Mouse (Mus musculus) liver, embryonic 14.5 days (tissue): Measurements from ENCODE around the gene Rapgef6.

ENCODE experiments used
- CTCF ChIP-seq: IDR thresholded peaks from 2 replicates; pipeline ENCODE4 v1.5.1; 2016; ENCODE audit warnings: antibody characterized with exemption, low read depth, control low read depth
- EP300 ChIP-seq: IDR thresholded peaks from 2 replicates; pipeline ENCODE4 v1.6.1; 2016; ENCODE audit warnings: antibody characterized with exemption, low read depth

DNA sequence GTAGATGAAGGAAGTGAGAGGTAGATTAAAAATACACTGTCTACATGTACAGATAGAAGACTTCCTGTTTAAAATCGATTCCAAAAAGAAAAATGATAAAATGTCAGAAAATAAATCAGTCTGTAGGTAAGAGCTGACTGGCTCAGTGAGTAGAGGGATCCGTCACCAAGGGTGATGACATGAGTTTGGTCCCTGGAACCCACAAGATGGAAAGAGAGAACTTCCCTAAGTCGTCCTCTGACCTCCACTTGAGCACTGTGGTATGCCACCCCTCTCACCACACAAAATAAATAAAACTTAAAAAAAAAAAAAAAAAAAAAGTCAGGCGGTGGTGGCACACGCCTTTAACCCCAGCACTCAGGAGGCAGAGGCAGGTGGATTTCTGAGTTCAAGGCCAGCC is 214.3 kb downstream of the Rapgef6 start:
- no peak for TF ChIP-seq CTCF
- TF ChIP-seq EP300 = no peak
